In the genomic region with DNA sequence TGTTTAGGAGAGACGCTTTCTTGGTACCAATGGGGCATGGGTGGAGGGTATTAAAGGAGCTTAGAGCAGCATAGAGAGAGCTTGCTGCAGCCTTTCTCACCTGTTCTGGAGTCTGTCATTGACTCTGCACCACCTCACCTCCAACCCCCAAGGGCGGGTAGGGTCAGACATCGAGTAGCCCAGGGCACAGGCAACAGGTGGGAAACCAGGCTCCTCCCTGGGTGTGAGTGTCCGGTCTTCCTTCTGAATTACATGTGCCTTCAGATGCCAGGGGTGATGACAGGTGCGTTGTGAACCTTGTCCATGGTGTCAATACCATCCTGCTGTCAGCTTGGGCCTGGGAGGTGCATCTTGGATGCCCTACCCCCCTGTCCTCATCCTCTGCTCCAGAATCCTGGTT, we compare ENCODE assay signal across 15 mouse cellular contexts. TPM values are rescaled to one million over a fixed set of nuclear protein-coding genes. Genes with fewer than 3 reads are reported as not detected.
"Had no signal": no experiment of that assay in that cellular context is flagged by ENCODE, and none has a peak within 500 bp of the region (broad histone marks: within the 10 kb centered on the region; RNA-seq: fewer than 3 reads in every experiment).

No protein-coding gene starts in this region.

- H3K4me1 ChIP-seq: midbrain, embryonic 15.5 days had no signal

- H3K4me2 ChIP-seq: liver, embryonic 12.5 days; lung, embryonic 14.5 days; midbrain, embryonic 11.5 days; midbrain, embryonic 15.5 days; neural tube, embryonic 13.5 days; stomach, embryonic 15.5 days had no signal

- H3K9me3 ChIP-seq: liver, embryonic 12.5 days; midbrain, embryonic 15.5 days; neural tube, embryonic 13.5 days; stomach, embryonic 15.5 days had no signal

- H3K9ac ChIP-seq: liver, embryonic 12.5 days; lung, embryonic 14.5 days; midbrain, embryonic 15.5 days; neural tube, embryonic 13.5 days; stomach, embryonic 15.5 days had no signal

- ATAC-seq: liver, embryonic 12.5 days; midbrain, embryonic 15.5 days had no signal

- H3K27ac ChIP-seq: liver, embryonic 12.5 days; midbrain, embryonic 15.5 days; neural tube, embryonic 13.5 days; stomach, embryonic 15.5 days had no signal

- DNase-seq: kidney, postnatal 10 days; kidney, postnatal 4 days; lung, embryonic 14.5 days; lung, postnatal 10 days; lung, postnatal 4 days; retina, postnatal 1 day; right cerebral cortex, postnatal 4 days; thymus, adult 2 months; thymus, postnatal 25 days had no signal

- H3K27me3 ChIP-seq: midbrain, embryonic 15.5 days; neural tube, embryonic 13.5 days; stomach, embryonic 15.5 days had no signal

- H3K36me3 ChIP-seq: liver, embryonic 12.5 days; midbrain, embryonic 15.5 days; neural tube, embryonic 13.5 days; stomach, embryonic 15.5 days had no signal

- H3K4me3 ChIP-seq: liver, embryonic 12.5 days; midbrain, embryonic 15.5 days; neural tube, embryonic 13.5 days; stomach, embryonic 15.5 days had no signal

RNA-seq across cellular contexts. Expression of gene Xirp1, which starts 1.2 kb away (rescaled TPM):
- total RNA-seq: megakaryocyte, adult 5-6 weeks had no signal
- polyA plus RNA-seq: midbrain, embryonic 11.5 days; midbrain, embryonic 15.5 days had no signal
